Mouse (Mus musculus): ENCODE measurements at regions not wholly inside any gene's neighbourhood (a gene's known extent, or its start where the extent isn't known, plus 50 kb on each side); places are given as distances from the start of the nearest gene placed in this dataset.
"Not testable (repeated sequence)": the region's sequence is repeated elsewhere in the genome, so short reads cannot be mapped to it uniquely, and the experiment has no call there.

- not testable (repeated sequence) for DNase-seq (ENCODE audit: low spot score)
Measured at GRCm38 (mm10) chr16:68209684-68210083, 589.0 kb upstream of the Cadm2 start.

GRCm38 (mm10) chr16:68204908-68205307 lies 584.2 kb upstream of the Cadm2 start:
- not testable (repeated sequence) for DNase-seq (ENCODE audit: low spot score)

GRCm38 (mm10) chr16:68164645-68165044 lies 543.9 kb upstream of the Cadm2 start:
- DNase-seq (ENCODE audit: low spot score) = peak; percentile 72

- DNase-seq (ENCODE audit: low spot score) = no peak
Measured at GRCm38 (mm10) chr16:68153541-68153940, 532.8 kb upstream of the Cadm2 start.

Data from testis, postnatal 10 days (tissue).